Mouse (Mus musculus) bone marrow, adult 2 months (tissue): ENCODE measurements around the gene Olfr1145.

Experiments
- CTCF ChIP-seq: fragments of 200-500 bp; IDR thresholded peaks from 2 replicates; pipeline ENCODE4 v1.5.1; 2011; ENCODE audit warnings: low read length, control low read depth; ENCODE audit not compliant: control insufficient read depth, insufficient read depth
- POLR2A ChIP-seq: fragments of 200-500 bp; IDR thresholded peaks from 2 replicates; pipeline ENCODE4 v1.6.1; 2011; ENCODE audit warnings: low read depth, mild to moderate bottlenecking, control low read depth, low read length, borderline replicate concordance; ENCODE audit not compliant: control insufficient read depth

- TF ChIP-seq POLR2A, result no peak
- no peak for TF ChIP-seq CTCF
These were observed 20.6 kb downstream of the Olfr1145 start, which contains the start of gene Olfr1148 for GRCm38 (mm10) chr2:87830233-87830632.
